Mouse (Mus musculus): ENCODE results near the gene Nell2.

Nell2 gene

GRCm38 (mm10) chr15:95100133-95100532 lies 428.2 kb downstream of the Nell2 start:
- no peak for DNase-seq (ENCODE audit: low spot score)

GRCm38 (mm10) chr15:95085962-95086361 lies 442.4 kb downstream of the Nell2 start:
- no peak for DNase-seq (ENCODE audit: low spot score)

GRCm38 (mm10) chr15:95081654-95082053 lies 446.7 kb downstream of the Nell2 start:
- no peak for DNase-seq (ENCODE audit: low spot score)

- no peak for DNase-seq (ENCODE audit: low spot score)
These were observed 453.0 kb downstream of the Nell2 start for GRCm38 (mm10) chr15:95075356-95075755.

GRCm38 (mm10) chr15:95070881-95071280 lies 457.5 kb downstream of the Nell2 start:
- DNase-seq (ENCODE audit: low spot score), result no peak

- DNase-seq (ENCODE audit: low spot score), result no peak
These were observed 459.6 kb downstream of the Nell2 start for GRCm38 (mm10) chr15:95068799-95069198.

GRCm38 (mm10) chr15:95068023-95068422 lies 460.3 kb downstream of the Nell2 start:
- no peak for DNase-seq (ENCODE audit: low spot score)

GRCm38 (mm10) chr15:95055081-95055650 lies 473.2 kb downstream of the Nell2 start:
- DNase-seq (ENCODE audit: low spot score), result no peak

GRCm38 (mm10) chr15:95049171-95049729 lies 479.1 kb downstream of the Nell2 start:
- no peak for DNase-seq (ENCODE audit: low spot score)

- no peak for DNase-seq (ENCODE audit: low spot score)
These were observed 480.9 kb downstream of the Nell2 start for GRCm38 (mm10) chr15:95047486-95047885.

- DNase-seq (ENCODE audit: low spot score), result no peak
These were observed 484.3 kb downstream of the Nell2 start for GRCm38 (mm10) chr15:95044011-95044410.

- DNase-seq (ENCODE audit: low spot score), result no peak
These were observed 485.9 kb downstream of the Nell2 start for GRCm38 (mm10) chr15:95042437-95042836.

- no peak for DNase-seq (ENCODE audit: low spot score)
These were observed 498.9 kb downstream of the Nell2 start for GRCm38 (mm10) chr15:95029487-95029875.

GRCm38 (mm10) chr15:95028862-95029486 lies 499.4 kb downstream of the Nell2 start:
- no peak for DNase-seq (ENCODE audit: low spot score)
